Mouse (Mus musculus) G1E (cell line): ENCODE measurements around the gene 1810049J17Rik.

Experiments used
- CTCF ChIP-seq: IDR thresholded peaks from 2 replicates; pipeline ENCODE4 v1.5.1; 2012; ENCODE audit warnings: low read depth, low read length, inconsistent platforms, mixed read lengths
- GATA1 ChIP-seq: IDR thresholded peaks from 2 replicates; pipeline ENCODE4 v1.6.1; 2012; ENCODE audit warnings: borderline replicate concordance, low read length, inconsistent platforms, mixed read lengths
- GATA2 ChIP-seq: IDR thresholded peaks from 2 replicates; pipeline ENCODE4 v1.6.1; 2012; ENCODE audit warnings: low read depth, low read length, inconsistent platforms, borderline replicate concordance
- POLR2AphosphoS5 ChIP-seq: IDR thresholded peaks from 2 replicates; pipeline ENCODE4 v1.6.1; 2012; ENCODE audit warnings: low read depth, low read length, inconsistent platforms; ENCODE audit not compliant: insufficient replicate concordance

- TF ChIP-seq CTCF (no peak), POLR2AphosphoS5 (no peak), GATA2 (no peak), GATA1 (no peak)
Observed at GRCm38 (mm10) chr15:12275091-12275623, 46.5 kb downstream of the 1810049J17Rik start.
